Mouse (Mus musculus) liver, postnatal 0 days (tissue): ENCODE measurements around the gene Rps6. TPM values are rescaled to one million over a fixed set of nuclear protein-coding genes. Genes with fewer than 3 reads are reported as not detected.
A peak's percentile ranks its signal among the peaks of the same experiment; 100 is the strongest.

Experiments used
- ATAC-seq: fragments of 200-750 bp; cut with Nextera tagmentation; 2 replicates; pipeline ENCODE4 v1.8.0; 2017; ENCODE audit warnings: mild to moderate bottlenecking, moderate library complexity
- DNase-seq: peaks from one replicate; pipeline ENCODE4 v3.0.0-alpha.2; 2016
- H3K27ac ChIP-seq: fragments of 300-500 bp; sonication (generic); 2 replicates; pipeline ENCODE4 v1.5.1; 2014; ENCODE audit warnings: antibody characterized with exemption, moderate library complexity, mild to moderate bottlenecking, low read depth
- H3K27me3 ChIP-seq: fragments of 300-500 bp; sonication (generic); 2 replicates; pipeline ENCODE4 v1.6.1; 2014; ENCODE audit warnings: low read length, control low read depth, mixed read lengths; ENCODE audit not compliant: insufficient read depth
- H3K36me3 ChIP-seq: fragments of 300-500 bp; sonication (generic); replicated peaks from 2 replicates; pipeline ENCODE4 v1.6.1; 2014; ENCODE audit warnings: mild to moderate bottlenecking, control low read depth, low read length, moderate library complexity, mixed read lengths; ENCODE audit not compliant: insufficient read depth
- H3K4me1 ChIP-seq: fragments of 300-500 bp; sonication (generic); 2 replicates; pipeline ENCODE4 v1.6.1; 2014; ENCODE audit warnings: antibody characterized with exemption, mild to moderate bottlenecking, control low read depth; ENCODE audit not compliant: insufficient read depth
- H3K4me2 ChIP-seq: fragments of 300-500 bp; sonication (generic); 2 replicates; pipeline ENCODE4 v1.6.1; 2014; ENCODE audit warnings: low read depth, mild to moderate bottlenecking, low read length, moderate library complexity, mixed read lengths
- H3K4me3 ChIP-seq: fragments of 300-500 bp; sonication (generic); 2 replicates; pipeline ENCODE4 v1.5.1; 2014; ENCODE audit warnings: low read depth, low read length
- H3K9ac ChIP-seq: fragments of 300-500 bp; sonication (generic); replicated peaks from 2 replicates; pipeline ENCODE4 v1.6.1; 2014; ENCODE audit warnings: mild to moderate bottlenecking, moderate library complexity
- H3K9me3 ChIP-seq: fragments of 300-500 bp; sonication (generic); 2 replicates; pipeline ENCODE4 v1.6.1; 2016; ENCODE audit warnings: mild to moderate bottlenecking, control low read depth, low read length, mixed read lengths
- CTCF ChIP-seq: sonication (generic); IDR thresholded peaks from 2 replicates; pipeline ENCODE4 v1.5.1; 2016; ENCODE audit warnings: antibody characterized with exemption, low read depth
- EP300 ChIP-seq: IDR thresholded peaks from 2 replicates; pipeline ENCODE4 v1.6.1; 2016; ENCODE audit warnings: antibody characterized with exemption, low read depth, mild to moderate bottlenecking
- WGBS: fragments of 180-500 bp; shearing (Covaris S2); extraction: QIAGEN DNeasy Blood & Tissue Kit; methylation state at CpG from one replicate; pipeline ENCODE4 v1.1.7; 2014; ENCODE audit not compliant: insufficient replicate concordance; 5-methylcytosine and 5-hydroxymethylcytosine counted together
- polyA plus RNA-seq: library from polyadenylated mRNA; unstranded; fragments of >200 nt; fragmentation: Nextera tagmentation; extraction: Ambion mirVana; gene quantifications from 2 replicates; pipeline ENCODE4 v1.2.1, GENCODE M21; 2015

Gene Rps6
- polyA plus RNA-seq, 1 experiment from 2014 or later, result 455 TPM

- no peaks in the 10 kb centered on the region for H3K27me3 ChIP-seq
- no peak overlapping the region for H3K27ac ChIP-seq
- TF ChIP-seq EP300, result no peak
- peak; percentile 61 for TF ChIP-seq CTCF
- H3K36me3 ChIP-seq, result no peaks in the 10 kb centered on the region
- H3K4me3 ChIP-seq, result no peak overlapping the region
- no peaks in the 10 kb centered on the region for H3K9me3 ChIP-seq
- no peak overlapping the region for H3K9ac ChIP-seq
- peaks cover 15% of the 10 kb centered on the region for H3K4me1 ChIP-seq
- ATAC-seq, result no peak
- no peak for DNase-seq
- 74% methylated on average over 5 of the region's 5 CpGs for WGBS
- no peak overlapping the region for H3K4me2 ChIP-seq
Measured at GRCm38 (mm10) chr4:86887879-86888278, 30.7 kb upstream of the Rps6 start.

DNA sequence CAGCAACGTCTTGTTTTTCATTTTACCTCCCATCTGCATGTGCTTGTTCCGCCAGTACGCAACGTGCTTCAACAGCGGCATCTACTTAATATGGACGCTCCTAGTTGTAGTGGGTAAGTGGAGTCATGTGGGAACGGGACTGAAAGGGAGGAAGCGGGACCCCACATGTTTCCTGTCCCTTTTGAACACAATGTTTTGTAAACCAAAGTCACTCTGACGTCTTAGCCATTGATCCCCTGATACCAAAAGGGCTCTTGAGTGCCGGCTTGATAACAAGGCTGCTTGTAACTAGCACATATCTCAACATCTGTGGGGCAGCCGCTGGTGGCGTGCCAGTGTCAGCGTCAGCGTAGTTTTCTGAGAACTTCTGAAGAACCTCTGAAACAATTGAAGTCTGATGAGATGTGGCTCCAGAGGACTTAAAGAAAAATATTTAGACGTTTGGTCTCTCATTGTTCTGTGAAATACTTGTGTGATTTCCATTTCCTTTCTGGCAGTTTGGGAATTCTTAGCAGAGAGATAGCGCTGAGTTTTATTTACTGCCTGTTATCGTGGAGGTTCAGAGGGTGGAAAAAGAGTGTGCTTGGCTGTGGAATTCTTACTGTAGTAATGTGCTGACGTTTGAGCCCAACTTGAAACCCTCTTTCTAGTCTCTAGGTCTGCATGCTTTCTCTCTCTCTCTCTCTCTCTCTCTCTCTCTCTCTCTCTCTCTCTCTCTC lies 29.1 kb upstream of the Rps6 start:
- Histone ChIP-seq H3K4me1 (peaks cover 15% of the 10 kb centered on the region), H3K9me3 (no peaks in the 10 kb centered on the region), H3K36me3 (no peaks in the 10 kb centered on the region), H3K4me3 (peak overlapping the region; percentile 37), H3K27ac (peak overlapping the region; percentile 64), H3K27me3 (no peaks in the 10 kb centered on the region), H3K4me2 (peak overlapping the region; percentile 68), H3K9ac (peak overlapping the region; percentile 52)
- ATAC-seq (peak; percentile 74), DNase-seq (peak; percentile 64)
- no peak for TF ChIP-seq CTCF
- peak; percentile 49 for TF ChIP-seq EP300
- 6% methylated on average over 18 of the region's 18 CpGs for WGBS

DNA sequence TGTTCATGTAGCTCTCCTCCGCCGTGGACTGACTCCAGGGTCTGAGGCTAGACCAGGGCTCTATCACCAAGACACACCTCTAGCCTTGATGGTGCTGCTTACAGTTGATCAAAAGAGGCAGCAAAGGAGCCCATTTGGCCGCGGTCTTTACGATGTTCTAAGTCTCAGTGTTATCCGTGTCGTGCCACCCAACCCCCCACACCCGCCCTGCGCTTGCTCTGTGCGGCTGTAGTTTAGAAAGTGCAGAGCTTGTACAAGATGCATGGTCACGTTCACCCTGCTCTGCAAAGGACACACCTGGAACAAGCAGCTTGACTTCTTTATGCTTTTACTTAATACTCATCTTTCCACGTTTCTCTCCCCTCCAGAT lies 28.6 kb upstream of the Rps6 start:
- H3K27ac ChIP-seq, result peak overlapping the region; percentile 64
- peak overlapping the region; percentile 68 for H3K4me2 ChIP-seq
- DNase-seq (peak; percentile 62), ATAC-seq (peak; percentile 68)
- H3K27me3 ChIP-seq, result no peaks in the 10 kb centered on the region
- no peaks in the 10 kb centered on the region for H3K36me3 ChIP-seq
- H3K9me3 ChIP-seq, result no peaks in the 10 kb centered on the region
- TF ChIP-seq CTCF, result no peak
- 18% methylated on average over 12 of the region's 12 CpGs for WGBS
- H3K4me3 ChIP-seq, result peak overlapping the region; percentile 37
- H3K4me1 ChIP-seq, result peaks cover 15% of the 10 kb centered on the region
- peak overlapping the region; percentile 52; the same call in 1 of the 2 replicates for H3K9ac ChIP-seq

DNA sequence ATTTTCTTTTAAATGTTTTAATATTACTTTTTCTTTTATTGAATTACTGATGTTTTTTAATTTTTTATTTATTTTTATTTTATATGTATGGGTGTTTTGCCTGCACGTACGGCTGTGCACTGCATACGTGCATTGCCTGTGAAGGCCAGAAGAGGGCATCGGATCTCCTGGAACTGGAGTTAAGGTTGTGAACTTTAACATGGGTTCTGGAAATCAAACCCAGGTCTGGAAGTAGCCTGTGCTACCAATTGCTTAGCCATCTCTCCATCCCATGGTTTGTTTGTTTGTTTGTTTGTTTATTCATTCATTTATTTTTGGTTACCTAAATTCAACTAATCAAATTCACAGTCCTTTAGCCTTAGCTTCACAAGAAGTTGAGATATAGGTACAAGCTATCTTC lies 27.7 kb upstream of the Rps6 start:
- DNase-seq (peak; percentile 58), ATAC-seq (no peak)
- no peaks in the 10 kb centered on the region for H3K9me3 ChIP-seq
- no peak overlapping the region for H3K4me2 ChIP-seq
- TF ChIP-seq CTCF (peak; percentile 67), EP300 (no peak)
- H3K27me3 ChIP-seq, result no peaks in the 10 kb centered on the region
- no peak overlapping the region for H3K27ac ChIP-seq
- H3K4me1 ChIP-seq, result peaks cover 15% of the 10 kb centered on the region
- no peak overlapping the region for H3K4me3 ChIP-seq
- WGBS, result 45% methylated on average over 4 of the region's 4 CpGs
- no peaks in the 10 kb centered on the region for H3K36me3 ChIP-seq
- no peak overlapping the region for H3K9ac ChIP-seq

DNA sequence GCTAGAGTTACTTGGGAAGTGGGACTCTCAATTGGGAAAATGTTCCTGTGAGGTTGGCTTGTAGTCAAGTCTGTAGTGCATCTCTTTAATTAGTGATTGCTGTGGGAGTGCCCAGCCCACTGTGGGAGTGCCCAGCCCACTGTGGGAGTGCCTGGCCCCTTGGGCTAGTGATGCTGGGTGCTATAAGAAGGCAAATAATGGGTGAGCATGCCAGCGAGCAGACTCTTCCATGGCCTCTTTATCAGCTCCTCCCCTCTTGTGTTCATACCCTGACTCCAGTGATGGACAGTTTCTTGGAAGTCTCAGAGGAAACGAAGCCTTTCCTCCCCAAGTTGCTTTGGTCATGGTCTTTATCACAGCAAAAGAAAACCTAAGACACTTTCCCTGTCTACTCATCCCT lies 25.2 kb upstream of the Rps6 start:
- ATAC-seq, result no peak
- 50% methylated on average over 2 of the region's 2 CpGs for WGBS
- TF ChIP-seq EP300, result no peak
- TF ChIP-seq CTCF, result no peak

DNA sequence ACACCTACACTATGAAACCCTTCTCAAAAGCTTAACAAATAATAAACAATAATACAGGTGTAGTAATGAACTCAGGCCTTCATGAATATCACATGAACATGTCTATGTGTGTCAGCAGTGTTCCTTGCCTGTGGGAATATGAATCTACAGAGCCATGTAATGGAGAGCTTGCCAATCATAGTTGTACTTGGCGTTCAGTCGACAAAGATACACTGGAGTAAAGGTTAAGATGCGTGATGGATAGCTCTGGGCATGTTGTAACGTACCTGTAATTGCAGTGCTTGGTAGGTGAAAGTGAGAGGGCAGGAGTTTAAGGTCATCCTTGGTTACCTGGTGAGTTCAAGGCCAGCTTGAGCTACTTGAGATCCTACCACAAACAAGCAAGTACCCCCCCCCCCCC lies 24.0 kb upstream of the Rps6 start:
- WGBS, result 72% methylated on average over 4 of the region's 4 CpGs
- Histone ChIP-seq H3K9me3 (no peaks in the 10 kb centered on the region), H3K36me3 (no peaks in the 10 kb centered on the region), H3K4me1 (peaks cover 9% of the 10 kb centered on the region), H3K4me2 (no peak overlapping the region), H3K27me3 (no peaks in the 10 kb centered on the region), H3K27ac (no peak overlapping the region), H3K4me3 (no peak overlapping the region), H3K9ac (no peak overlapping the region)
- no peak for TF ChIP-seq EP300
- no peak for TF ChIP-seq CTCF
- DNase-seq (no peak), ATAC-seq (no peak)

More for the DNA sequence above, 25.2 kb upstream of the Rps6 start:
- no peak overlapping the region for H3K4me3 ChIP-seq
- H3K27ac ChIP-seq, result no peak overlapping the region
- H3K9ac ChIP-seq, result no peak overlapping the region
- H3K4me2 ChIP-seq, result no peak overlapping the region
- H3K4me1 ChIP-seq, result peaks cover 15% of the 10 kb centered on the region
- H3K9me3 ChIP-seq, result no peaks in the 10 kb centered on the region
- no peak for DNase-seq
- H3K36me3 ChIP-seq, result no peaks in the 10 kb centered on the region
- H3K27me3 ChIP-seq, result no peaks in the 10 kb centered on the region

DNA sequence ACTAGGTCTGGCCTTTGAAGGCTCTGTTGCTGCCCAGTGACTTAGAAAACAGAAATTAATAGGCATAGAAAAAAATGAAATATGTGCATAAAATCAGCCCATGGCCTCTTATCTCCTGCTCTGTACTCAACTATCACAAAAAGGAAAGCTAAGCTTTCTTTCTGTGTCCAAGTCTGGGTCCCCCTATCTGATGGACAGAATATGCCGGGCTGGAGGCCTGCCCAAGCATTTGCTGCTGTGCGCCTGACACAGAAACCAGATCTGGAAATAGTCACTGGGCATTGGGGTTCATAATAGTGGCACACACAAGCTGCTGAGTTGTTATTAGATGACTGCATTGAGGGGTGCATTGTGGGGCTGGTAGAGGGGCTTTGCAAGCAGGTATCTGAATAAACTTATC lies 22.3 kb upstream of the Rps6 start:
- no peaks in the 10 kb centered on the region for H3K9me3 ChIP-seq
- WGBS, result 72% methylated on average over 2 of the region's 2 CpGs

More for the DNA sequence above, 22.3 kb upstream of the Rps6 start:
- H3K9ac ChIP-seq, result no peak overlapping the region
- no peak for DNase-seq
- H3K27me3 ChIP-seq, result peaks cover 7% of the 10 kb centered on the region; the same call in 1 of the 2 replicates
- H3K4me3 ChIP-seq, result no peak overlapping the region
- ATAC-seq, result no peak
- H3K36me3 ChIP-seq, result no peaks in the 10 kb centered on the region
- no peak for TF ChIP-seq EP300
- no peak for TF ChIP-seq CTCF
- no peak overlapping the region for H3K27ac ChIP-seq
- peaks cover 12% of the 10 kb centered on the region for H3K4me1 ChIP-seq
- no peak overlapping the region for H3K4me2 ChIP-seq
